Mouse (Mus musculus) activated CD4-positive, CD25-positive, alpha-beta regulatory T cell, adult 4 months (primary cell): ENCODE data around the gene Mpv17l. TPM values are rescaled to one million over a fixed set of nuclear protein-coding genes. Genes with fewer than 3 reads are reported as not detected.
"Not testable (repeated sequence)": the region's sequence is repeated elsewhere in the genome, so short reads cannot be mapped to it uniquely, and the experiment has no call there.

Experiments
- ATAC-seq: one replicate; pipeline ENCODE4 v1.8.0; 2017
- polyA plus RNA-seq, 2 experiments: library from polyadenylated mRNA; unstranded; fragments of 100-300 nt; shearing (Covaris generic); gene quantifications; one replicate each; pipeline ENCODE4 v1.2.1; 2017

Gene Mpv17l
- polyA plus RNA-seq, 2 experiments from 2014 or later = 0.24 to 1.4 TPM

- ATAC-seq = no peak
Measured at GRCm38 (mm10) chr16:13940139-13940846, 37.3 kb downstream of the Mpv17l start.

DNA sequence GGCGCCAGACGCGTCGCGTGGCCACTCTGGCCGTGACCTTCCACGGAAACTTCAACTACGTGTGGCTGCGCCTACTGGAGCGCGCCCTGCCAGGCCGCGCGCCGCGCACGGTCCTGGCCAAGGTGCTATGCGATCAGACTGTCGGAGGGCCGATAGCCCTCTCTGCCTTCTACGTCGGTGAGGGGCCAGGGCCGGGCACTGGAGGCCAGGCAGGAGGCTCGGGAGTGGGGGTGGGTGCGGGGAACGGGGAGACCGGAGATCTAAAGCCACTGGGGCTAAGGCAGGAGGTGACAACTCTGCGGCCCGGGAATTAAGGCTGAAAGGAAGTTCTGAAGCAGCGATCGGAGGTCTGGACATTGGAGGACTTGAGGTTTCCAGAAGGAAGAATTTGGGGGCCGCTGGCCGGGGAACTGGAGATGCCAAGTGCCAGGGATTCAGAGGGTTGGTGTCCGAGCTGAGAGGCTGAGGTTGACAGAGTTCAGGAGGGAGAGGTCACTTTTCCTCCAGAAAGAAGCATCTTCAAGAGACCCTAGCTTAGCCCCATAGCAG is 38.0 kb downstream of the Mpv17l start:
- ATAC-seq = no peak

GRCm38 (mm10) chr16:13944178-13944577 is 41.2 kb downstream of the Mpv17l start:
- ATAC-seq = no peak

GRCm38 (mm10) chr16:13944752-13945151 is 41.8 kb downstream of the Mpv17l start:
- no peak for ATAC-seq

DNA sequence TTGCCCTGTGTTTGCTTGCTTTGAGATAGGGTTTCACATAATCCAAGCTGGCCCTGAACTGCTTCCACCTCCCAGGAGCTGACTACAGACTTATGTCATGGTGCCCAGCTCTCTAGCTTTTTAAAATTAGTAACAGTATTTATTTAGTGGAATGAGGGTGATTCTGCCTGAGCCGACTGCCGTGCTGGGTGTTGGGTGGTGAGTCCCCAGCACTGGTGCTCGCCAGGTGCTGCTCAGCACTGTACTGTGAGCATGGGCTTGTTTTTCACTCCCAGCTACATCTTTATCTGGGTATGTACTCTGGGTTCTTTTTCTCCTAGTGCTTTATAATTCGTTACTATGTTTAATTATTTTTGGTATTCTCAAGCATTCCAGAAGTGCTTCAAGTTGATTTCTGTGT is 42.2 kb downstream of the Mpv17l start:
- no peak for ATAC-seq

DNA sequence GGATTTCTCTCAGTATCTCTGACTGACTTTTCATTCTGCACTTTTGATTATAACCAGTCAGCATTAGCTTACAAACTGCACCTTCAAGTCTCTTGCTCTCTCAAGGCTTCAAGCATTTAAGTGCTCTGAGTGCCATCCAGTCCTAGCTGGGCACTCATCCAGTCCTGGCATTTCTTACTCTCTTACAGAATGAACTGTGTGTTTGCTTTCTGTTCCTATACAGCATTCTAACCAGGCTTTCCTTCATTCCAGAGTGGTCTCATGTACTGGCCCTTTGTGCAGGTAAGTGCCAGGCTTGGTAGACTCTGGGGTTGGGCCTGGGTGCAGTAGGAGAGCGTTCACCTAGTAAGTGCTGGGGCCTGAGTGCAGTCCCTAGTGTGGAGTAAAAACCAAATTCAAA is 43.3 kb downstream of the Mpv17l start:
- no peak for ATAC-seq

DNA sequence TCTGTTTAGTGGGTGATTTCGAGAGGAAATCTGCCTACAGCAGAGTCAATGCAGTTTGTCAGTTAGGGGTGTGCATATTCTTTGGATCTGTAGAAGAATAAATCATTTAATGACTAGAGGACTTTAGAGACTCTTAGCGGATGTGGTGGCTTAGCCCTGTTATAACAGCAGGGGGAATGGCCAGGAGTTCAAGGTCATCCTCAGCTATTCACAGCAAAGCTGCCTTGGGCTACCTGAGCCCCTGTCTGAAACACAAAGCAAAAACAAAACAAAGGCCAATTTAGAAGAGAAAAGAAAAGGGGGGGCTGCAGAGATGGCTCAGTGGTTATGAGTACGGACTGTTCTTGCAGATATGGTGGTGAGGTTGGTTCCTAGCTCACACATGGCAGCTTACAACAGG is 48.3 kb downstream of the Mpv17l start:
- no peak for ATAC-seq

GRCm38 (mm10) chr16:13962053-13962452 is 59.1 kb downstream of the Mpv17l start:
- no peak for ATAC-seq

DNA sequence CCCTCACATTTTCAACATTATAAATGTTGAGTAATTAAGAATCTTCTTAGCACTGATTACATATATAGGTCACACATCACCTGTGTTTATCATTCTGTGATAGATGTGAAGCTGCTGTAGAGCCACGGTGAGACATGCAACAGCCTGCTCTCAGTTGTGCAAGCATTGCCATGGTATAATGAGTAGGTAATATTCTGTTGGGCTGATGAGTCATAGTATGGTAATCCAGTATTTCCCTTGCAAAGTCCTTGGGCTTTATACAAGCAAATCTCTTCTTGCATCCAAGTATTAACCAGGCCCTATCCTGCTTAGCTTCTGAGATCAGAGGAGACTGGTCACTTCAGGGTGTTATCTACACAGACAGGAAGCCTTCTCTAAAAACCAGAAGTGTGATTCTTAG is 66.1 kb downstream of the Mpv17l start:
- no peak for ATAC-seq

GRCm38 (mm10) chr16:13972051-13972450 is 69.1 kb downstream of the Mpv17l start:
- ATAC-seq = no peak

DNA sequence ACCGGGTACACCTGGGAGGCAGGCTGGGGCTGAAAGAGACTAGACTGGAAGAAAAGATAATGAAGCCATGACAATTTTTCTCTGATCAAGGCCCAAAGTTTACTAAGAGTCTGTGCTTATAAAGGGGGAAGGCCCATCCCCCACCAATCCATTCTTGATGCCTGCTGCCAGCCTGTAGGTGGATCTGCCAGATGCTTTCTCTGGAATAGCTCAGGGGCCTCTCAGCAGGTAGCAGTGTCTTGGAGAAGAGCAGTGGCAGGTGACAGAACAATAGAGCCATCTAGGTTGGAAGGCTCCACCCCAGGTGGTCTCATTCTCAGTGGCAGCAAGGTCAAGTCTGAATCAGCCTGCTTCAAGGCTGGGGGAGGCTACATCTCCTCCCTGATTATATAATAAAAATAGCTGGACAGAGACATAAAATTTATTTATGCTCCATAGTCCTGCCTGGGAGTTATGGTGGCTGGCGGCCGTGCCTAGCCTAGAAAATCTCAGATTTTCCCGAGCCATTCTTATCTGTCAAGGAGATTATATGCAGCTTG is 73.5 kb downstream of the Mpv17l start:
- ATAC-seq = not testable (repeated sequence)

- not testable (repeated sequence) for ATAC-seq
Measured at GRCm38 (mm10) chr16:13977026-13977425, 74.1 kb downstream of the Mpv17l start.

- ATAC-seq = not testable (repeated sequence)
Measured at GRCm38 (mm10) chr16:13981726-13982125, 78.8 kb downstream of the Mpv17l start.

GRCm38 (mm10) chr16:13983161-13983560 is 80.2 kb downstream of the Mpv17l start:
- no peak for ATAC-seq

- no peak for ATAC-seq
Measured at GRCm38 (mm10) chr16:13986197-13986573, 83.2 kb downstream of the Mpv17l start.

GRCm38 (mm10) chr16:13986574-13987478 is 83.9 kb downstream of the Mpv17l start, which contains the start of the genes 2900011O08Rik and Ifitm7:
Gene 2900011O08Rik (plus strand): TSS chr16:13986604.
Gene Ifitm7 (minus strand): TSS chr16:13986888.
- ATAC-seq = no peak

DNA sequence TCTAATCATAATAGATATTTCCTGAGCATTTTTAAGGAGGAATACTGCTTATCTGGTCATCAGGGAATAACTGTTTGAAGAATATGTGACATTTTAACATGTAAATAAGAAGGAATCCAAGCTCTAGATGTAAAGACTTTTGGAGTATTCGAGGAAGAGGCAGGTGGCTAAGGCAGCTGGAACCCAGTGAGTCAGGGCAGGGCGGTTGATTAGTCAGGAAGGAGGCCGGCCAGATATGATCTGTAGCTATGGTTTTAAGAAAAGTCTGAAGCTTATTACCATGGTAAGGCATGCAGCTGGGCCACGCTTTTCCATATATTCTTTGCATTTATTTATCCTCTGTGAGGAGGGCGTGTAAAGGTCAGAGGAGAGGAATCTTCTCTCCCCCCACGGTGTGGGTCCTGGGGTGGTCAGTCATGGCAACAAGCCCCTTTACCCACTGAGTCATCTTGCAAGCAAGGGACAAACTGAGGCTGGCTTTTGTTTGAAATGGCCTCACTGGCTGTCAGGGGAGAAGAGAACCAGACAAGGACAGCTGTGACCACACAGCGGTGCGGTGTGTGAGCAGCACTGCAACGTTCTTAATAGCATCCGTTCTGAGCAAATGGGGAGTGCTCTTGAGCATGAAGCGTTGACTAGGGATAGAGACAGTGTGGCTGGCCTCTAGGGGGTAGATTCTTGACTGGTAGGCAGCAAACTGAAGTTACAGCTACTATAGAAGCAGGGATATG is 89.7 kb downstream of the Mpv17l start:
- ATAC-seq = no peak

DNA sequence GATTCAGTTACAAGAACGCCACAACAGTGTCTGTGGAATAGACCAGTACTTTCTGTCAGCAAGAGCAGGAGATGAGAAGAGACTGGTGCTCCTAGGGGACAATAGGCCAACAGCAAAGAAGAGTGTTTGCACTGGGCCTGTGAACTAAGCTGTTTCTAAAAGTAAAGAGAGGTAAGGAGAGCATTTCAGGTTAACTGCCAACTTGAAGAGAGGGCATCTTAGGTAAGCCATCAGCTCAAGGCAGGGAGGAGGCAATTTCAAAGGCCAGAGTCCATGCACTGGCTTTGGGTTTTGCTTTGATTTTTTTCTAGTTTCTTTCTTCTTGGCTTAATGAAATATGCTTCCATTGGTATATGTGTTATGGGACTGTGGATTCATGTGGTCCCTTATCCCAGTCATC is 91.1 kb downstream of the Mpv17l start:
- ATAC-seq = no peak

GRCm38 (mm10) chr16:13994502-13994901 is 91.5 kb downstream of the Mpv17l start:
- ATAC-seq = no peak
